Mouse (Mus musculus): ENCODE measurements around the gene Fancd2. TPM values are rescaled to one million over a fixed set of nuclear protein-coding genes. Genes with fewer than 3 reads are reported as not detected.

Gene Fancd2
- 1.5 and 1.8 TPM in 2 replicates for polyA plus RNA-seq (2012; rRNA removed)

GRCm38 (mm10) chr6:113530932-113531839 lies at the start of gene Fancd2, which contains the start of gene Emc3:
TSS of gene Fancd2 (plus strand) at chr6:113531682.
TSS of gene Emc3 (minus strand) at chr6:113531652.

GRCm38 (mm10) chr6:113483100-113483615 lies 48.3 kb upstream of the Fancd2 start, which contains the start of gene Creld1:
TSS of gene Creld1 (plus strand) at chr6:113483297.

GRCm38 (mm10) chr6:113501388-113502084 lies 29.9 kb upstream of the Fancd2 start, which contains the start of gene Prrt3:
TSS of gene Prrt3 (minus strand) at chr6:113501931.

GRCm38 (mm10) chr6:113600543-113601139 lies 69.2 kb downstream of the Fancd2 start, which contains the start of gene Fancd2os:
TSS of gene Fancd2os (minus strand) at chr6:113600715.

GRCm38 (mm10) chr6:113604432-113605223 lies 73.1 kb downstream of the Fancd2 start, which contains the start of gene Brk1:
TSS of gene Brk1 (plus strand) at chr6:113604772.

GRCm38 (mm10) chr6:113623941-113624751 lies 92.7 kb downstream of the Fancd2 start, which contains the start of gene Vhl:
TSS of gene Vhl (plus strand) at chr6:113623959.

GRCm38 (mm10) chr6:113638302-113639040 lies 107.0 kb downstream of the Fancd2 start, which contains the start of gene Irak2:
TSS of gene Irak2 (plus strand) at chr6:113638467.

Other genes with a start within 250 kb of the Fancd2 start
- gene Cpne9, start 249.4 kb upstream of the Fancd2 start, polyA plus RNA-seq (2012; rRNA removed), result not detected in 2 replicates
- gene Brpf1, start 224.5 kb upstream of the Fancd2 start, polyA plus RNA-seq (2012; rRNA removed), result 18.4 and 20.7 TPM in 2 replicates
- 15.0 and 17.0 TPM in 2 replicates for gene Ogg1, start 204.7 kb upstream of the Fancd2 start, polyA plus RNA-seq (2012; rRNA removed)
- 51.0 and 52.5 TPM in 2 replicates for gene Camk1, start 187.7 kb upstream of the Fancd2 start, polyA plus RNA-seq (2012; rRNA removed)
- gene Tada3, start 153.8 kb upstream of the Fancd2 start, polyA plus RNA-seq (2012; rRNA removed), result 27.3 and 28.2 TPM in 2 replicates
- gene Arpc4, start 153.6 kb upstream of the Fancd2 start, polyA plus RNA-seq (2012; rRNA removed), result 93.9 and 95.9 TPM in 2 replicates
- gene Ttll3, start 142.4 kb upstream of the Fancd2 start, polyA plus RNA-seq (2012; rRNA removed), result 13.7 and 17.6 TPM in 2 replicates
- 60.5 and 82.9 TPM in 2 replicates for gene Rpusd3, start 112.3 kb upstream of the Fancd2 start, polyA plus RNA-seq (2012; rRNA removed)
- 36.2 and 51.7 TPM in 2 replicates for gene Cidec, start 95.9 kb upstream of the Fancd2 start, polyA plus RNA-seq (2012; rRNA removed)
- gene Jagn1, start 89.1 kb upstream of the Fancd2 start, polyA plus RNA-seq (2012; rRNA removed), result 40.7 and 52.2 TPM in 2 replicates
- gene Il17re, start 73.2 kb upstream of the Fancd2 start, polyA plus RNA-seq (2012; rRNA removed), result 65.1 and 72.6 TPM in 2 replicates
- 362 and 371 TPM in 2 replicates for gene Il17rc, start 60.3 kb upstream of the Fancd2 start, polyA plus RNA-seq (2012; rRNA removed)
- 11.6 and 14.9 TPM in 2 replicates for gene Creld1, start 48.4 kb upstream of the Fancd2 start, polyA plus RNA-seq (2012; rRNA removed)
- 0.12 and 0.23 TPM in 2 replicates for gene Prrt3, start 29.8 kb upstream of the Fancd2 start, polyA plus RNA-seq (2012; rRNA removed)
- gene Emc3, start within 50 bp of the Fancd2 start, polyA plus RNA-seq (2012; rRNA removed), result 31.9 TPM in 2 replicates
- not detected in 2 replicates for gene Fancd2os, start 69.0 kb downstream of the Fancd2 start, polyA plus RNA-seq (2012; rRNA removed)
- gene Brk1, start 73.1 kb downstream of the Fancd2 start, polyA plus RNA-seq (2012; rRNA removed), result 78.5 and 91.9 TPM in 2 replicates
- 10.7 and 10.9 TPM in 2 replicates for gene Vhl, start 92.3 kb downstream of the Fancd2 start, polyA plus RNA-seq (2012; rRNA removed)
- 48.1 and 50.3 TPM in 2 replicates for gene Irak2, start 106.8 kb downstream of the Fancd2 start, polyA plus RNA-seq (2012; rRNA removed)
- gene Tatdn2, start 165.4 kb downstream of the Fancd2 start, polyA plus RNA-seq (2012; rRNA removed), result 21.7 and 25.6 TPM in 2 replicates
- gene Ghrl, start 188.2 kb downstream of the Fancd2 start, polyA plus RNA-seq (2012; rRNA removed), result 0.56 and 0.57 TPM in 2 replicates
- 138 and 144 TPM in 2 replicates for gene Sec13, start 209.1 kb downstream of the Fancd2 start, polyA plus RNA-seq (2012; rRNA removed)

All from colon, adult 2 months (tissue).